Mouse (Mus musculus): Measurements from ENCODE around the gene Gm30191.

Gene Gm30191

DNA sequence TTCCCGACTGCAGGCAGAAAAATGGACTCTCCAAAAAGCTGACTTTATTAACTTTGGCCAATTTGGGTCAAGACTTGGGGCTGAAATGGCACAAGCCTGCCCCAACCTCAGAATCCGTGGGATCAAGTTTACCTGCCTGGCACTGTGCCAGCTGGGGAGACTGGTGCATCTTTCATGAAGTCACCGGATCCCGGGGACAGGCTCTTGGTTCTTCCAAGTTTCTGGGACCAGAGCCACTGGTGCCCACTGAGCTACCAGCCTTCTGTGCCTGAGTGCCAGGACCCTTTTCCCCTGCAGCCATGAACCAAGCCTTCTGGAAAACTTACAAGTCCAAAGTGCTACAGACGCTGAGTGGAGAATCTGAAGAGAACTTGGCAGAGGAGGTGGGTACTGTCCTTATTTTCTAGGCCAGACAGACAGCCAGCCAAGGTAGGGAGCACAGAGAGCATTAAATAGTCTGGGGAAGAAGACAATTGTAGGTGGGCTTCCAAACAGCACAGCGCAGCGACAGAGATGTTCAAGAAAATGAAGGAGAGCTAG, at the start of gene Gm30191:
TSS of gene Gm30191 (plus strand) at position 217 of the 540 bp plus-strand sequence.
- no peak for DNase-seq (ENCODE audit: low spot score)

DNA sequence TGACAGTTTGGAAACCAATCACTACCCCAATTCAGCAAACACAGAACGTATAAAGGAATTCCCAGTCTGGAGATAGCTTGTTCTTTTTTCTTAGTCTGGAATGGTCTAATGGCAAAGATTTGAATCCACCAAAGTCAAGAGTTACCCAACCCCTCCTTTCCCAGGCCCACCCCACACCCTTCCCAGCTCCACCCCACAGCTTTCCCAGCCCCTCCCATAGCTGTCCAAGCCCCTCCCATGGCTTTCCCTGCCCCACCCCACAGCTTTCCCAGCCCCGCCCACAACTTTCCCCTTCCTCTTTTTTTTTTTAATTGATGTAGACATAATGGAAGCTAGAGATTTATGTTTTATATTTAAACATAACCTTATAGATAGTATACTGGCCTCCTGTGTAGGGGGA, 47.4 kb upstream of the Gm30191 start:
- no peak for DNase-seq (ENCODE audit: low spot score)

DNA sequence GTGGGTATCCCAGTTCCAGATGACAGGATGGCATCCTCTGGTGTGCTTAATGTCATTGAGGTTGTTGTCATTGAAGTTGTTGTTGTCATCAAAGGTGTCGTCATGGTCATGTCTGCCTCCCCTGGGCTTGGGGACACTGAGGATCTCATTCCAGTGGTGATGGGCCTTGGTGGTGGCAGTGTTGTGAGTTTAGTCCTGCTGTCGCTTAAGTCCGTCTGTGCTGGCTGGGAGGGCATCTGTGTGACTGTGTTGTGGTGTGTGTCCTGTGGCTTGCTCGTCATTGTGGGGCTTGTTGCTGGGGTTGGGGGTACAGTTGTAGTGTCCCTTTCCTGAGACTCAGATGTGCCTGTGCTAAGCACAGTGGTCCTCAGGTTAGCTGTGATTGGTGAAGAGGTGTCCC, 43.8 kb upstream of the Gm30191 start, which contains the start of gene Gm7534:
TSS of gene Gm7534 (minus strand) at position 101 of the 400 bp plus-strand sequence.
- no peak for DNase-seq (ENCODE audit: low spot score)

DNA sequence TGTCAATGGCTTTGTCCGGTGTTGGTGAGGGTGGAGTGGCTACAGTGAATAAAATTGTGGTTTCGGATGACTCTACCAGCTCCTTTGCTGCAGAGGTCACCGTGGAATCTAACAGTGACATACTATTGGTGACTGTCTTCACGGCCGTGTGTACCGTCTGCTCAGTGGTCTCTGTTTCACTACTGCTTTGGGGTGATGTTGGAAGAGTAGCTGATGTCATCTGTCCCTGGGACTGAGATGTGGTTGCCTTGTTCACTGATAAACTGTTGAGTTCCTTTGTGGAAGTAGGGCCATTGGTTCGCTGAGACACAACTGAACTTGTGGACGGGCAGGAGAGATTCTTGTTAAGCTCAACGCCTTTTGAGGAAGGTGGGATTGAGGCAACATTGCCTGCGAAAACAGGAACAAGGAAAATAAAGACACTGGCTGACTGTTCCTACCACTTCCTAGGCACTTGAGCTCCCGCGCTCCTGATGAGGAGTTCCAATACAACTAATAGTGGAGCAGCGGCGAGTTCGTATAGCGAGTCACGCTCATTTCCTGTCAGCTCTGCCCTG, 43.3 kb upstream of the Gm30191 start:
- DNase-seq (ENCODE audit: low spot score) = no peak

DNA sequence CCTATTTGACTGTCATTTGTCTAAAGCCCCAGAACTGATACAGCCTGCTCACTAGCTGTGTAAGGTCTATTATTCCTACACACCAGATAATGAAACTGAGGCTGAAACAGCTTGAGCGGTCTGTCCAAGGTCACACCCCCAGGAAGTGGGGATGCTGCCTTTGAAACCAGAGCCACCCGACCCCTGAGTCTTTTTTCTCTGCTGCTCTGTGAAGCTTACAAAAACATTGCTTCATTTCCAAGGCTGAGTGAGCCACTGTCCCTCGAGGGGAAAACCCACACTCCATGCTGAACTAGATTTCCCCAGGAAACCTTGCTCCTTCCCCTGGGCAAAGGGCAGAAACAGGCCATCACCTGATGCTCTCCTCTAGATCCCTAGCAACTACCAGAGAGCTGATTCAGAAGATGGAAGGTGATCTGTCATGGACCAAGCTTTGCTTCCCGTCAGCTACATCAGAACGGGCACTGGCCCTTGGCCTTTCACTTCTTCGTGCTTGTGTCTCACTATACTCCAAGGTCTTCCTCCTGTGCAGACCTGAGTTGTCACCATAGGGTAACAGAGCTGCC, 40.2 kb upstream of the Gm30191 start:
- DNase-seq (ENCODE audit: low spot score) = no peak

DNA sequence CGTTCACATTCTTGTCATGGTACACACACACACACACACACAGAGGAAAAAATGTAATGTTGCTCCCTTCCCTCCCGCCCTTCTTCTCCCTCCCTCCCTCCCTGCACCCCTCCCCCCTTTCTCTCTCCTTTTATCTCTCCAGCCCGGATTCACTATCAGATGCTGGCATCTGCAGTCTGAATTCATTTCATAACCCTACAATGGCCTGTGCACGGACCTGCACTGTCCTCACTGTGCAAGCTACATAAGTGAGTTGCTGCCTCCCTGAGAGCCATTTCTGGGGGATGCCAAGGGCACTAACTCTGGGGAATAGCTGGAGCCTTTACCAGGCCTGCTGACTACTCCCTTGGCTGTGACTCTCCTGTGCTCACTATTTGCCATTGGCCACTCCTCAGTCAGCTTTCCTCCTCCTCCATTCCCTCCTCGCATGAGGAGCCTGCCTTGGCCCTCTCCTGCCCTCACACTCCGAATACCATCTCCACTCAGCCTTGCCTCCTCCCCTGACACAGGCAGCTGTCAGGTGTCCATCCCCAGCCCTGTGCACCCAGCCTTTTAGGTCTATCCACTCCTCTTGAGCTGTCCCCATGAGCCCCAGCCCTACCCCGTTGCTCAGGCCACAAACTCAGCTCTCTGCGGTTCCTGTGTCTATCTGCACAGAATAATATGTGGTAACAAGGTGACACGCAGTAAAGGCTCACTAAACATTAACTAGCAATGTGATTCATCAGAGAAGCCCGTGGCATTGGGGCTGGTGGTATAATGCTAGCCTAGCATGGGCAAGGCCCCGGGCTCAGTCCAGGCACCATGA, 23.7 kb upstream of the Gm30191 start:
- DNase-seq (ENCODE audit: low spot score) = no peak

DNA sequence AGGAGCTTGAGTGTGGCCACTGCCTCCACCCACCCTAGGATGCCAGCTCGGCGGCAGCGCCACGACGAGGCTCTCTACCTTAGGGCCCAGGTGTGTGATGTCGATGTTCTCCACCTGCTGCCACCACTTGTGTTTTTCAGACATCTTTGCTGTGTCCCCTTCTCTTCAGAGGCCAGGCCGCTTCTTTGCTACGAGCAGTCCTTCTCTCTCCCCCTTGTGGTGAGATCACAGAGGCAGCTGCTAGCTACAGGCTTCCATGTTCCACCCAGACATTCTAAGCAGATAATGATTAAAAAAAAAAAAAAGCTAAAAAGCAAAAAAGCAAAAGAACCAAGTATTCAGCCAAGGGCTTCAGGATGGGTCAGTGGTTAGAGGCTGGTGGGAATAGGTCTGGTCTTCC, 19.5 kb upstream of the Gm30191 start, which contains the start of gene Catsper4:
TSS of gene Catsper4 (minus strand) at position 190 of the 400 bp plus-strand sequence.
- DNase-seq (ENCODE audit: low spot score) = no peak

DNA sequence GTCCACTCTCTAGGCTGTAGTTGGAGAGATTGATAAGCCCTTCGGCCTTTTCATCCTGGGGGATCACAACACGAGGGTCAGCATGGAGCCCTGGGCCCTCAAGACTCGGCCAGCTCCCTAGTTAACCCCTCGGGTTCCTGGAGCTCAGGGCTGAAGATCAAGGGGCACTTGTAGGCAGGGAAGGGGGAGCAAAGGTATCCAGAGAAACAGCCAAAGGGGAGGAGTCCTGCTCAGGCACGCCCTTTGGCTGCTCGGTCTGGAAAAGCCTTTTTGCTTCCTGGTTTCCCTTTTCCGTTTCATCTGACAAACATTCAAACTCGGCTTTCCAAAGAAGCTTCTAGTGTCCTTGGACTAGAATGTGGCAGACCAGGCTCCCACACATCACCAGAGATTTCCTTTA, 16.3 kb upstream of the Gm30191 start:
- no peak for DNase-seq (ENCODE audit: low spot score)

DNA sequence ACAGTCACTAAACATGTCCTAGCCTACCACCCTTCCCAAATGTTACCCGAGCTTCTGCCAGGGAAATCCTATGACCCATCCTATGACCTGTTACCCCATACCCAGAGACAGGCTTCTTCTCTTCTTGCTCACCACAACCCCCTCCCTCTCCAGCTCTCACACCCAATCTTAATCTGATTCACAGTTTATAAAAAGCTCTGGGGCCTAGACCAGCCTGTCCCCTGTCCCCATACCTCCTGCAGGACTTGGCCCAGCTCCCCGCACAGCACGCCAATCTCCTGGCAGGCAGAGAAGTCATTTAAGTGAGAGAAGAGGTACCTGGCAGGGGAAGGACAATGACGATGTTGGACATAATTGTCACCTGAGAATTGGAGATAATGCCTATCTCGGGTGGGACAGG, 11.9 kb upstream of the Gm30191 start:
- no peak for DNase-seq (ENCODE audit: low spot score)

DNA sequence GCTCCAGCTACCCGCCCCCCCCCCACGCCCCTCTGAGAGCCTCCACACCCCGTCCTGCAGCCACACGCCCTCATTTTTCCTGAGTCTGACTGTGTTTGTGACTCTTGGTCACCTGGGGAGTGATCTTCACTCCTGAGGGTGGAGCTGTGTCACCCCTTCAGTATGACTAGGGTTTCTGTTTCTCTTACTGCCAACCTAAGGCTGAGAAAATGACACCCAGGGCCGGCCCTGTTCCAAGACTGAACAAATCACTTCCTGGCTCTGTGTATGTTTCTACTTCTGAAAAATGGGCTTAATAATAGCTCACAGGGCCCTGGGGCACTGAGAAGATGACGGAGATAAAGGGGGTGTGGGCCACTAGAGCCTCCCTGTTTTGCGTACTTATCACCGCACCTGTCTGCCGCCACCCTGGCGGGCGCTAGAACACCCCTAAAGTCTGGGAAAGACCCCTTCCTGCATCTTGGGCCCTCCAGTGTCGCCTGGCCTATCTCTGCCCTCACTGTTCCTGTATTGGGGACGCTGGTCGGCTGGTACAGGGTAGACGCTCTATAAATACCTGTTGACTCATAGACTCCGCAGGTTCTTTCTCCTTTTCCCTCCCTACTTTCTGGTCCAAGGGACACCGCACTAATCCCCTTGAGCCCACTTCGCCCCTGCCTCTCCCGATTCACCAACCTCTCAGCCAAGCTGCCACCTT, 9.0 kb upstream of the Gm30191 start:
- DNase-seq (ENCODE audit: low spot score) = no peak

DNA sequence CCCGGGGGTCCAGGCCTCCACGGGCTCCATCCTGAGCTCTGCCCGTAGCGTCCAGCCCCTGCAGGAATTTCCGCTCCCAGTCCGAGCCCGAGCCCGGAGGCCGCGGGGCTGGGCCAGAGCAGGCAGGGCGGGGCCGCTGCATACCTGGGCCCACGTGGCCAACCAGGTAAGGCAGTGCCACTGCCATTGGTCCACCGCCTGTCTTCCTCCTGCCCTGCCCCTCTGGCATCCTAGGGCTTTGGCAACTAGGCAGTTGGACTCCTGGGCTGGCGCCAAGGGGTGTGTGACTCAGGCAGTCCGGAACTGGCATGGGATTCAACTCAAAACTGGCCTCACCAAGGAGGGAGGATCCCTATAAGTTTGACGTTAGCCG, 8.5 kb upstream of the Gm30191 start, which contains the start of gene Cnksr1:
TSS of gene Cnksr1 (minus strand) at position 121 of the 373 bp plus-strand sequence.
- peak; percentile 95 for DNase-seq (ENCODE audit: low spot score)

DNA sequence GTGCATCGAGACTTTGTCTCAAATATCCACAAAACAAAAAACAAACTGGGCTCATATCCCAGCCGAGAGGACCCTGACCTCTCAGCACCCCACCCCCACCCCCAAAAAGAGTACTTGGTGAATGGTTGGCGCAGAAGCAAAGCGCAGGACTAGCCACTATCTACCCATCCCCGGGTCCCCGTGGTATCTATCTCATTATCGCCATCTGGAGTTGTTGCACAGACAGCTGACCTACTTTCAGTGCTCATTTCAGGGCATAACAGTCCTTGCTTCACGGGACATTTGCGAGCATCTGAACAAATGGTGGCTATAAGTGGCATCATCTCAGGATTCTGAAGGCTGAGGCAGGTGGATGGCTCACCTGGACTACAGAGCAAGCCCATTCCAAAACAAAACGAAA, 8.0 kb upstream of the Gm30191 start:
- no peak for DNase-seq (ENCODE audit: low spot score)

DNA sequence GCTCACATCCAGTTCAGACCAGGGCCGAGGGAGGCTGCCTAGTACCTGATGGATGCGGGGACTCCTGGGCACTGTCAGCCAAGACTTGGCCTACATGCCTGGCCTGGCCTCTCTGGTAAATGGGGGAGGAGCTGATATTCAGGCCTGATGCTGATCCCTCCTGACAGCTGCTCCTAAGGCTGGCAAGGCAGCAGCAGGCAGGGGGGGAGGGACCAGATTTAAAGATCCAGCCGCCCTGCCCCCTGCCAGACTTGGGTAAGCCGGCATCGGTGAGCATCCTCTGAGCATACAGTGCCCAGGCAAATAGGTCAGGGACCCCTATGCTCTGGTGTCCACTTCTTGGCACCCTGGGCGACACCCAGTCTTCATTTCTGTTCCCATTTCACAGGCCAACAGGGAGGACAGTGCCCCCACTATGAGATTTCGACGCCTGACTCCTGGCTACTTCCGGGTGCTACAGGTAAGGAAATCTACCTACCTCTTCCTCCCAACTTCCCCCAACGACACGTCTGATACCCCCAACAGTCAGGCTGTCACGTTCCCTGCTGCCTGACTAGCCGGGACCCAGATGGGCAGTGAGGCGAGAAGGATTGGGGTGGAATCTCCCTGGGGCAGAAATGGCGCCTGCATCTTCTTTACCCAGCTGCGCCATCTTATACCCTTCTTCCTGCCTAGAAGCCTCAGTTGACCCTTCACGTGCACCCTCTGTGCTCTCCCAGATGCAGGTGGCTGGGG, 3.1 kb upstream of the Gm30191 start, which contains the start of gene E130218I03Rik:
TSS of gene E130218I03Rik (plus strand) at position 147 of the 735 bp plus-strand sequence.
- no peak for DNase-seq (ENCODE audit: low spot score)

DNA sequence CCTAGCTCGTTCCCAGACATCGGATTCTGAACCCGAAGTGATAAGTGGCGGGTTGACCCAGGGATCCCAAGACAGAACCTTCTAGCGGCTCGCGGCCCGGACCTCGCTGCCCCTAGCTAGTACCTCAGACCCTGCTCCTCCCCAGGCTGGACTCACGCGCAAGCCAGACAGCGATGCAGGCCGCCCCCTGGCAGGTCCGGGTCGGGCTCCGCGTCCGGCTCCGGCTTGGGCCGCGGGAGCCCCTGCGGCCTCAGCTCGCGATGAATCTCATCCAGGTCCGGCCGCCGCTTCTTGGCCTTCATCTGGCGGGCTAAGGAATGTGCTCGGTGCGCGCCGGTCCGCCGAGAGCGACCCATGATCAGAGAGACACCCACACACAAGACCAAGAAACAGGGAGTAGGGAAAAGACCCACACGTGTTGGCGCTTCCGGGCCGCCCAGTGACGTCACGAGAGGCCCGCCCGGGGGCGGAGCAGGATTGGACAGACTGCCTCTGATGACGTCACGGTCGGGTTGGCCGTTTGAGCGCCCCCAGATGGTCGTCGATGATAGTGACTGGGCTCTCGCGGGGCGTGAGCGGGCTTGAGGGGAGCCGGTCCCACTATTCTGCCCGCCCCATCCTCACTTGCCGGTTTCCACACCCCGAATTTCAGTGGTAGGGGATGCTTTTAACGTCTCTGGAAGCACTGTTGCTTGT, 1.4 kb upstream of the Gm30191 start, which contains the start of gene Zfp593:
TSS of gene Zfp593 (minus strand) at position 445 of the 696 bp plus-strand sequence.
- DNase-seq (ENCODE audit: low spot score) = peak; percentile 95

DNA sequence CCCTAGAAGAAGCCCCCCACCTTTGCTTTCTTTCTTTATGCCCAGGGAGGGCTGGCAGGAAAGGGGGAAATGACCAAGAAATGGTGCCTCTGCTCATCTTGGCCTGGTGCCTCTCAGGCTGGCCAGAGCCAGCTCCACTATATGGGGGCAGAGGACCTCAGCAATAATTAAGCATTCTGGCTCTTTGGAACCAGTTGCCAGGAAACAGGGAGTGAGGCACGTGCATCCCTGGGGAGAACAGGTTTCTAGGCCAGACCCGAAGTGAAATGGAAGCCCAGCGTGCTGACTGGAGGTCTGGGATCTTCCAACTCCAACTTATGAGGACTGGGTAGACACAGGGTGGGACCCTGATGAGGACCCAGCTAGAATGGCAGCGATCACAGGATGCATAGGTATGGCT, 479 bp upstream of the Gm30191 start:
- no peak for DNase-seq (ENCODE audit: low spot score)

DNA sequence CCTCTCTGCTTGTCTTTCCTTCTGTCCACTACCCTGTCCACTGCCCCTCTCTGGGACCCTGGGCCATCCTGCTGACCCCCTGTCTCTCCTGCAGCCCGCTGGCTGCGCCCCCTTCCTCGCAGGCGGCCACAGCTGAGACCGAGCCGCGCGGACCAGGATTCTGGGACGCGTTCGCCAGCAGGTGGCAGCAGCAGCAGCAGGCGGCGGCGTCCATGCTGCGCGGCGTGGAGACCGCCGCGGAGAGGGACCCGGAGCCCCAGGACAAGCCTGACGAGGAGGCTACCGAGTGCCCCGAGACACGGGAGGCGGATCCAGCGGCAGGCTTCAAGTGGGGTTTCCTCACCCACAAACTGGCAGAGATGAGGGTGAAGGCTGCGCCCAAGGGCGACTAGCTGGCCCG, 2.9 kb downstream of the Gm30191 start:
- DNase-seq (ENCODE audit: low spot score) = no peak

DNA sequence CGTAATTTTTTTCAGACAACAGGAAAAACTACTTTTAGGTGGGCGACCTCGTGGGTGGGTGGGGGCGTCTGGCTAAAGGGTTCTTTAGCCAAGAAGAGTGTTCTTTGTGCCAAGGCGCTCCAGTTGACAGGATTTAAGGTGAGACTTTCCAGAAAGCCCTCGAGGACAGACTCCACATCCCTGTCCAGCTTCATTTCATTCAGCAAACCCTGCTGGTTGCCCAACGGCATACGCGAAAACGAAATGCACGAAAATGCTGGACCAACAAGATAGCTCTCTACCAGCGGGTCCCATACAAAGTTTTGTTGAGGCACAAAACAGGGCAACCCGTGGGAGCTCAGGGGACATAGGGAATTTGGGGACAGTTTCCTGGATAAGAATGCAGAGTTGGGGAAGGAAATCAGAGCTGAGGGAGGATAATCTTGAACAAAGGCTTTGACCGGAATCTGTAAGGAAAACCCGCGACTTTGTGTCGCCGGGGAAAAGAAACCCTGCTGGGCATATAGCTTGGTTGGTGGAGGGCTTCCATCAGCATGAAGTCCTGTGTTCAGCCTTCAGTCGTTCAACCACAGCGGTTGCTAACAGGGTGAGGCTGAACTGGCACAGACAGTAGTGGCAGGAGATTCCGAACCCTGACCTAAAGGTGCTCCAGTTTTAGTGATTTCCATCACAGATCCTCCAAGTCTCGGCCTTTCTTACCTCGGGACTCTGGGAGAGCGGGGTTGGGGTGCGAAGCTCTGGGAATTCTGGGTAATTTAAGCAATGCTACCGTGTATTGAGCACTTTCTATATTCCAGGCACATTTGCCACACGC, 3.6 kb downstream of the Gm30191 start:
- no peak for DNase-seq (ENCODE audit: low spot score)

DNA sequence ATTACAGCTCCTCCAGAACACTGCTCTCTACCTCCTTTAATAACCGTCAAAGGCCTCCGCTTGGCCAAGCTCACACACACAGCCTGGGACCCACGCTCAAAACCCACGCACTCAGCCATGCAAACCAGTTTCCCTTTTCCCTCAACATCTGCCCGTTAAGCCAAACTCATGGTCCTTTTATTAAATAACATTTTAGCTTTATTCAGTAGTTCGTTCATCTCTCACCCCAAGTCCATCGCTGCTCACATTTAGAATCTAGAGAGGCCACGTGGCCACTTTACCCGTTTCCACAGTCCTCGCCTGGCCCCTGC, 4.2 kb downstream of the Gm30191 start:
- DNase-seq (ENCODE audit: low spot score) = no peak

DNA sequence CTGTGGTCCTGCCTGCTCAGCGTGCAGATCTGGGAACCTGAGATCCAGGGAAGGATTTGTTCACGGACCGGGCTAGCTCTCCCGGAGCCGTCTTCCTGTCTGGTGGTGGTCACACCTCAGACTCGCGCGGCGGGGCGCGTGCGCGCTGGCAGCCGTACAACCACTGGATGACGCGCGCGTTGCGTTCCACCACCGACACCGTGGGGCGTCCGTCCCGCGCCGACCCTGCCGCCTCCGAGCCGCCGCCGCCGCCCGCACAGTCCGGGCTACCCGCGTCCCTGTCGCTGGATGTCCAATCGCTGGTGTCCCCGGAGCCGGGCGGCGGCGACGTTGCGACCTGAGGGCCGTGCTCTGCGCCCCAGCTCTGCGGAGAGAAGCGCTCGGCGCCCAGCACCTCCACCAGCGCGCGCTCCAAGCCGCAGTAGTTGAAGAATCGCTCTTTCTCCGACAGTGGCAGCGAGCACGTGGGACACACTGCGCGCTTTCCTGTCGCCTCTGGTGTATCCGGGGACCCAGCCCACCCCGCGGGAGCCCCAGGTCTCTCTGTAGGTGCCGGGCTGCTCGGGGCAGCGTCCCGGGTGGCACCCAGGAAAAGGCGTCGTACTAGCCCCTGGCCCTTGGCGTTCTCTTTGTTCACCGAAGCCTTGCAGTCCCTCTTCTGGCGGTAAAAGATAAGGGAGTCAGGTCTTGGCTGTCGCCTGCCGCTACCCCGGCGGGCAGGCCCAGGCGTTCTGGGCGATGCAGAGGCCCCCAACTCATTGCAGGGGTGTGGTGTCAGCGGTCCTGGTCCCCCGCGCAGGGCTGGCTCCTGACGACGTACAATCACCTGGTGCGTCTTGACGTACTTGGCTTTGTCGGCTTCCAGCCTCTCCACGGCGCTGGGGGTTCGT, 4.8 kb downstream of the Gm30191 start:
- DNase-seq (ENCODE audit: low spot score) = no peak
